Mouse (Mus musculus) ES-CJ7 (cell line): ENCODE data around the gene Gm20696.

Experiments used
- DNase-seq: peaks from one replicate; pipeline ENCODE4 v3.0.0; 2011; ENCODE audit warnings: low read depth, low spot score

Gene Gm20696

GRCm38 (mm10) chr6:99289220-99289619 is 377.4 kb downstream of the Gm20696 start:
- no peak for DNase-seq

GRCm38 (mm10) chr6:99285026-99285425 is 381.6 kb downstream of the Gm20696 start:
- DNase-seq = no peak

GRCm38 (mm10) chr6:99284019-99284418 is 382.6 kb downstream of the Gm20696 start:
- DNase-seq = no peak

- DNase-seq = no peak
These were observed 383.5 kb downstream of the Gm20696 start for GRCm38 (mm10) chr6:99282866-99283657.

GRCm38 (mm10) chr6:99281433-99281832 is 385.2 kb downstream of the Gm20696 start:
- no peak for DNase-seq

- DNase-seq = no peak
These were observed 386.0 kb downstream of the Gm20696 start for GRCm38 (mm10) chr6:99280619-99281018.

GRCm38 (mm10) chr6:99277251-99277650 is 389.3 kb downstream of the Gm20696 start:
- no peak for DNase-seq

- DNase-seq = no peak
These were observed 390.3 kb downstream of the Gm20696 start for GRCm38 (mm10) chr6:99276297-99276653.

- DNase-seq = no peak
These were observed 391.0 kb downstream of the Gm20696 start for GRCm38 (mm10) chr6:99275381-99276296.

GRCm38 (mm10) chr6:99274667-99275066 is 391.9 kb downstream of the Gm20696 start:
- no peak for DNase-seq

- DNase-seq = no peak
These were observed 392.4 kb downstream of the Gm20696 start for GRCm38 (mm10) chr6:99274222-99274621.

- no peak for DNase-seq
These were observed 393.4 kb downstream of the Gm20696 start for GRCm38 (mm10) chr6:99273177-99273576.

- DNase-seq = no peak
These were observed 394.4 kb downstream of the Gm20696 start for GRCm38 (mm10) chr6:99272174-99272573.

GRCm38 (mm10) chr6:99271741-99272140 is 394.9 kb downstream of the Gm20696 start:
- DNase-seq = no peak

- DNase-seq = no peak
These were observed 396.7 kb downstream of the Gm20696 start for GRCm38 (mm10) chr6:99269921-99270320.

- no peak for DNase-seq
These were observed 398.2 kb downstream of the Gm20696 start for GRCm38 (mm10) chr6:99268171-99269061.

GRCm38 (mm10) chr6:99265945-99266656 is 400.5 kb downstream of the Gm20696 start:
- peak; percentile 50 for DNase-seq

- DNase-seq = no peak
These were observed 401.4 kb downstream of the Gm20696 start for GRCm38 (mm10) chr6:99265173-99265572.

- DNase-seq = no peak
These were observed 402.2 kb downstream of the Gm20696 start for GRCm38 (mm10) chr6:99264192-99265093.

- DNase-seq = no peak
These were observed 402.8 kb downstream of the Gm20696 start for GRCm38 (mm10) chr6:99263886-99264185.
